Mouse (Mus musculus) cerebellum, adult 8-10 months (tissue): ENCODE measurements around the gene Plpp1.

Experiments used
- DNase-seq: peaks from one replicate; pipeline ENCODE4 v3.0.0; 2022

The Plpp1 gene

DNA sequence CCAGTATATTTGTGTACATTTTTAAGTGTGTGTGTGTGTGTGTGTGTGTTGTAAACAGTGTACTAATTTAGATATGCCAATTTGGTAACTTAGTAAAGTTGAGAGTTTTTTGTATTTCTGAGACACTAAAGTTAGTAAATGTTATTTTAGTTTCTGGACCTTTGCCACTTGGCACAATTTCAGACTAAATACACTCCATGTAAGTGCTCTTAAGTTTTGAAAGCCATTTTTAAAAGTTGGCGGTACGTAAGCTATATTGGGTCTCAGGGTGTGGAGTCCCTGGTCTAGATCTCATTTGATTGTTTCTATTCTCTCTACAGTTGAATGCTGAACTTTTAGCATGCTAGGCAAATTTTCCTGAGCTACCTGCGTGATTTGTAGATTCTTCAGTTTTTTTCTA, 17.5 kb downstream of the Plpp1 start:
- no peak for DNase-seq

DNA sequence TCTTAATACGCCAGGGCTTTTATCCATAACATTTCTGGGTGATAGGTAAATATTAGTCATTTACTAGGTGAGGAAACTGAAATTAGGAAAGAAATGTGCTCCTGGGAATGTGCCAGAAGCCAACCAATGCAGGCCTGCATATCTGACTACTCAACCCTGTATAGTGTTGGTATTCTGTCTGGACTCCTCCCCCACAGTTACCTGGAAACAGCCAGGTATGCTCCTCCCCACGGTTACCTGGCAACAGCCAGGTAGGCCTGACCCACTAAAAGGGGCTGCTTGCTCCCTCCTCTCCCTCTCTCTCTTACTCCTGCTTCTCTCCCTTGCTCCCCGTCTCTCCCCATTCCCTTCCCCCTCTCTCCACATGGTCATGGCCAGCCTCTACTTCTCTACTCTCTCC, 21.8 kb downstream of the Plpp1 start:
- no peak for DNase-seq

DNA sequence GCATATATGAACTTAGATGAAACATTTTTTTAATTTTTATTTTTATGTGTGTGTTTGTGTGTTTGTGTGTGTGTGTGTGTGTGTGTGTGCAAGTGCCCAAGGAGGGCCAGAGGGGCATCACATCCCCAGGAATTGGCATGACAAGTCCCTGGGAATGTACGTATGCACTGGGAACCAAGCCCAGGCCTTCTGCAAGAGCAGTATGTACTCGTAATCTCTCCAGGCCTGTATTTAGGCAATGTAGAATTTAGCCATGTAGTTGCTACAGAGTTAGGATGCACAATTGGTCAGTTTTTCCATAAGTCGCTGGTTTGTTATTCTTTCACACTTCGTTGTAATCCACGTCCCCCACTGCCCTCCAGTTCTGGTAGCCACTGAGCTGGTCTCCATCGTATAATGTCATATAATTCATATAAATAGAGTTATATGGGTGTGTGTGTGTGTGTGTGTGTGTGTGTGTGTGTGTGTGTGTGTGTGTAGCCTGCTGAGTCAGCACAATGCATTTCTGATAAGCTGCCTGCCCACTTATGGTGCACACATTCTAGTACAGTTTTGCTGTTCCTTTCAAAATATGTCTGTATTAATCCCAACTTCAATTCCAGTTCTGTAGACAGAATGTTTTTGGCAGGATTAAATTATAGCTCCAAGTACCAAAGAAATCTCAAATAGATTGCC, 22.8 kb downstream of the Plpp1 start:
- DNase-seq: no peak

DNA sequence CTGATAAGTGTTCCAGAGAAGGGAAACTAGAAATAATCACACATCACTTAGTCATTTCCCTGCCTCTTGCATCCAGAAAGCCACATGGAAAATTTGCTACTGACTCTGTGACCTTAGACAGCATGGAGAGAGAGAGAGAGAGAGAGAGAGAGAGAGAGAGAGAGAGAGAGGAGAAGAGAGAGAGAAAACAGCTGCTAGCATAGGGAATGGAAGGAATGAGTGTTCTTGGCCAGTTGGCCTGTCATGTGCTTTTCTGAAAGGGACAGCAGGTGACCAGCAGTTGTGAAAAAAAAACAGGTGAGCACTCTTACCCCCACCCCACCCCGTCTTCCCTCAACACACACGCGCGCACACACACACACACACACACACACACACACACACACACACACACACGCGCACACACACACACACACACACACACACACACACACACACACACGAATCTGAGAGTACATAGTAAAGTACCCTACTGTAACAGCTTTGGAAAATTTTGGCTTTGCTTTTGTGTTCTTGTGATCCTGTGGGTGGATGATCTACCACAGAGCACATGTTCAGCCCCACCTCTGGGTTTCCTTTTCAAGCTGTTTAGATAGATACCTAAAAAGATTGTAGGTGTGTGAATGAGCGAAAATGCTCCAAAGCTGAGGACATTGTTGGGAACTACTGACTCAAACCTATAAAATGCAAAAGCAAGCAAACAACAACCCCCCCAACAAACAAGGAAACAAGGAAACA, 23.5 kb downstream of the Plpp1 start:
- DNase-seq: no peak

DNA sequence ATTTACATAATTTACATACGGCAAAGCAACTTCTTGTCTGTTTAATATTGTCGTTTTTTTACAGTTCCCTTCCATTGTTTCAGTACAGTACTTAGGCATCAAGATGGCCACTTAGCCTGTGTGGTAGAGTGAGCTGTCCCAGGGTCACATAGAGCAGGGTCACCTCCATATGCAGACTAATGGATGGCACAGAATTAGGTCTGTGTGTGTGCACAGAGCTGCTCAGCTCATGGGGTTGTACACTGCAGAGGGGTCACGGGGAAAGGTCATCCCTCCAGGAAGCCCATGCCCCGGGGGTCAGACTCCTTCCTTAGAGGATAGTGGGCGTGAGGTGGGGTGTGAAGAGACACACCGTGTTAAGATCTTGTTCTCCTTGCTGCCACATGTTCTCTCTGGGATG, 24.9 kb downstream of the Plpp1 start:
- no peak for DNase-seq

DNA sequence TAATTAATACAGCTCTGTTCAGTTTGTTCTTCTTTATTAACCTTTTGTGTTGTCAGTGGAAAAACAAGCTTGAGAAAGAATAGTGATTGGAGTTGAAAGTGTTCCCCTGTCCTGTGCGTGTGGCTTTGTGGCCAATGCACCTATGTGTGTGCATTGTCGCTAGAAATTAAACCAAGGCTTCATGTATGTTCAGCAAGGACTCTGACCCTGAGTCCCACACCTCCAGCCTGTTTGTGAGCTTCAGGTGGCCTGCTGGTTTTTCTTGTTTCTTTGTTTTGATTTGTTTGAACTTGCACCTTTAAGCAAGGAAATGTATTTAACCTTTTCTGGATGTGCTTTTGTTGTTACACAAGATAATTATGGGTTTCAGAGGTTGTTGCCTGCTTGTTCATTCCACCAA, 29.0 kb downstream of the Plpp1 start:
- no peak for DNase-seq

DNA sequence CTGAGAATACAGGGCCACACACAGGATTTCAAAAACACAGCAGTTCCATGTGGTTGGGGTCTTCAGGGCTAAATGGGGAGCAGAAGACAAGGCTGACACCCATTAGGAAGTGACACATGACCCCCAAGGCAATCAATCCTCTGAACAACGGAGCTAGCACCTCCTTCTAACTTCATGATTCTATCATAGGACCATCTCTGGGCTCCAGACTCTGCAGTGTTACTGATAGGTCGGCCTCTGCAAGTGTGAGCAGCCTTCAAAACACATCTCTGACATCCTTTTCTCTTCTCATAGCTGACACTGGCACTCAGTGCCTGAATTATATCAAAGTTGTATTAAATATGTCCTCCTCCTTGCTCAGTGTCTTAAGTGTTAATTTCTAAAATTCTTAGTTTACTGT, 32.0 kb downstream of the Plpp1 start:
- DNase-seq: no peak

DNA sequence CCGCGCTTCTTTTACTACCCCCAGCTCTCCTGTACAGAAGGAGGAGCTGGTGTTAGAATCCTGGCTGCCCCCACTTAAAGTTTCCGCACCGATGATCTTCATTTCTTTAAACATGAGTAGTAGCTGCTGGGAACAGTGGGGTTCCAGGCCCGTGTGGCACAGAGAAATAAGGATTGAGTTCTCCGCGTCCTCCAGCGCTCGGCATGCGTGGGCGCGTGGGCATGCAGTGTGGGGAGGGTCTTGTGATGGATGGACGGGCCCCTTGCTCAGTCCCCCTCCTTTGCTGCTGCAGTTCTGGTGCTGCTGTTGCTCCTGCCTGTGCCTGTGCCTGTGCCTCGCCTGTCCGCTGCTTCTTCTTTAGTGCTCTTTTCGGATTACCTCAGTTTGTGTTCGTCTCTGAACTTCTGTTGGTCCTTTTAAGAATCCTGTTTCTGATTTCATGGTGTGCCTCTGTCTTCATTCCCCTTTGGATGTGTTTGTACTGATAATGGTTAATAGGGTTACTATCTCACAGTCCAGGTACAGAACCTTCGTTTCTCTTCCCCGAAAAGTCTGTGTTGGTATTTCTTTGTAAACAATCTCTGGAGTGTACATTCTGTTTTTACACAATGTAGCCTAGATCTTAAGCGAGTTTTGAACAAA, 32.8 kb downstream of the Plpp1 start:
- no peak for DNase-seq

DNA sequence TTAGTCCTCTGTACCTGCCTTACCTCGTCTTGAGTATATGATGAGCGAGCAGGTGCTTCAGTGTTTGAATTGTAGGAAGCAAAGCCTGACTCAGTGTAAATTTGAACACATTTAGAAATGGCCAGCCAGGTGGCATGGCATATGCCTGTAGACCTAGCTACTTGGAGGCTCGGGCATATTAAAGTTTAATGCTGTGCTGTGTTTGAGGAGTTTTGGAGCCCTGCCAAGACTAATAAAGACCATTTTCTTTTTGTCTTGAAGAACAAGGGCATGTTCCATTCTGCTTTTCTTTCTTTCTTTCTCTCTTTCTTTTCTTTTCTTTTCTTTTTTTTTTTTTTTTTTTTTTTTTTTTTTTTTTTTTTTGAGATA, 33.3 kb downstream of the Plpp1 start:
- DNase-seq: peak; percentile 16

DNA sequence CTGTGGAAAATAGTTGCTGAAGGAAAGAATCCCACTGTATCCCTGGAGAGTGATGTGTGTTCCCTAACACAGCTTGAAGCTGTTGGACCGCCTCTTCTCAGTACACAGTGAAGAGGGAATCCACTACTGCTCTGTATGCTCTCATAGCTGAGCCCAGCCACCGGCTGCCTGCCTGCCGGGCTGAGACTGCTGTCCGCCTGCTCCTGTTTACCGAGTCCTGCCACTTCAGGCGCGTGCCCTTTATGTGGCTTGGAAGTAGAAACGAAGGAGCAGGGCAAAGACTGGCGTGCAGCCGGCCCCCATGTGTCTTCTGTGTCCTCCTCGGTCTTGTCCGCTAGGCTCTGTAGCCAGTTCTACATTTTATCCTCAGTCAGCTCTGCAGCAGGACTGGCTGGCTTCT, 34.5 kb downstream of the Plpp1 start:
- DNase-seq: peak; percentile 16

DNA sequence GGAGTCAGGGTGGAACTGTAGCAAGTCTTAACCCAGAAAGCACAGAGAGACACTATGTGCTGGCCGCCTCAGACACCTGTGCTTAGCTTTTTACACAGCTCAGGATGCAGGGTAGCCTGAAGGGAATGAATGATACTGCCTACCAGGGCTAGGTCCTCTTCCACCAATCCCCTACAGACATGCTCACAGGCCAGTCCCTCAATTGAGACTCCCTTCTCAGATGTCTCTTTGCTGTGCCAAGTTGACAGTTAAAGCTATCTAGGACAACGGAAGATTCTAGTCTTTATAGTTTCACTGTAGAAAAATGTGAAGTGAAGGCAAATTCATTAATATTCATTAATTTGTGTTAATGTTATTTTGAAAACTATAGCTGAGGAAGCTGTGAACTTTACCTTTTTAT, 36.4 kb downstream of the Plpp1 start:
- no peak for DNase-seq

DNA sequence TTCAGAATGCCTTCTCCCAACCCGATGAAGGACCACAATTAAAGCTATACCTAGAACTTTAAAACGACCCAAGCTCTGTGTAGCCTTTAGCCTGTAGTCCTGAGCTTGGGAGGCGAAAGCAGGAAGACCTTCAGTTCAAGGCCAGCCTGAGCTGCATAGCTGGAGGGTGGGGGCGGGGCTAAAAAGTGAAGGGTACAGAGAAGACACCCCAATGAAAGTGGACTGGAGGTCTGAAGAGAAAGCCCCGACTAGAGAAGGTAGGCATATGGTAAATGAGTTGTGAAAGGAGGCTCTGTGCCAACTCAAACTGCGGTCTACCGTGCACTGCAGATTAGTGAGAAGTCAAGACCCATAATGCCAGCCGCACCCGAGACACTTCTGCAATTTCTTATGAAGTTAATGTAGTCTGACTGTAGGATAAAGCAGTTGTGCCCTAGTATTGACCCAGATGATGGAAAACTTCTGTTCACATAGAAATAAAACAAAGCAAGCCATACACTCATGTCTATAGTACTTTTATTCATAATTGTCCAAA, 37.1 kb downstream of the Plpp1 start:
- DNase-seq: no peak

DNA sequence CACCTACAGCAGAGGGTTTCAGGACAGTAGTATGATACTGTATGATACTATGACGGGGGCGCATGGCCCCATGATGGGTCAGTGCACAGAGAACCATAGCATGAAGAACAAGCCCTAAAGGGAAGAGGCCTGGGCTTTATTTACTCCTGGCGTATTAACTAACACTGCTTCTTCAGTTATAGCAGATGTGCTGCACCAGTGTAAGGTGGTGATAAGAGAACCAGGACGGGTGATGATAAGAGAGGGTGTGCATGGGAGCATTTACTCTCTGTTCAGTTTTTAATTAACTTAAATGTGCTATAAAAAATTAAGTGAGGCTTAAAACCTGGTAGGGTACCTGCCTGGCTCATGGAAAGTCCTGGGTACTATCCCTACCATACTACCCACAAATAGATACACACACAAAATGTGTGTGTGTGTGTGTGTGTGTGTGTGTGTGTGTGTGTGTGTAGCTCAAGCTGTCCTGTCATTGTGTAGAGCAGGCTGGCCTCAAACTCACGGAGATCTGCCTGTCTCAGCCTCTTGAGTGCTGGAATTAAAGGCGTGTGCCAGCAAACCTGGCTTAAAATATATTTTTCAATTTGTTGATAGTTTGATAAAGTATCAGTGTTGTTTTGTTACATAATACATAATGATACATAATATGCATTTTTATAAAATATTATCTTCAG, 38.1 kb downstream of the Plpp1 start:
- no peak for DNase-seq

DNA sequence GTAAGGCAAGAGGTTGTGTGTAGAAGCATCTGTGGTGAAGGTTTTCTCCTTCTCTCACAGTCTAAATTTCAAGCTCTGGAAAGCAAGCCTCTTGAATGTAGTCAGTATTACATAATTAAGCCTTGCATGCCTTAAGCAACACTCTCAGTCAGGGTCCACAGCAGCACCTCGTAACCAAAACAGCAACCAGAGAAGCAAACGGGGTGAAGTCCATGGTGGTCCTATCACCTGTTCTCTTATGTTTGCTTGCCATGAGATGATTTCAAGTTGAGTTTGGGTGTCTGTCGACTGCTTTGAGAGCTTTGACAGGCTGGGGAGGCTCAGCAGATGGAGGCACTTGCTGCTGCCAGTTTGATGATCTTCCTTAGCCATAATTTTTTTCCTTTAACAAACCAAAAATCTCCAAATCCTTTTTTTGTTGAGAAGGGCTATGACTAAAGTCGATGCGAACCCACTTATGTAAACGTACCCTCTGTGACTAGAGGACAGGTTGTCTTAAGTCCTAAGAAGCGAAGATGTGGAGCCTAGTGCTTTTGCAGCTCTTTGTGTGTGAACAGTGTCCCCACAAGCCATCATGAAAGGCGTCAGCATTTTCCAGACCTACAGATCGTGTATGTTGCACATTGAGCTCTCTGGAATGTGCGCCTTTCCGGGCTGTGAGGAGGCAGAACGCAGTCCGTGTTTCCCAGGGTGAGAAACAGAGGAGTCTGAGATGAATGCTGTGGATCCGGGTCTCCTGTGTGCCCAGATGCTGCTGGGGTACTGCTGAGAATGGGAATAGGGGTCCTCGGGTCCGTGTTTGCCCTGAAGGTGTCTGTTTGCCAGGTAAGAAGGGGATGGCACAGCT, 39.9 kb downstream of the Plpp1 start:
- no peak for DNase-seq

DNA sequence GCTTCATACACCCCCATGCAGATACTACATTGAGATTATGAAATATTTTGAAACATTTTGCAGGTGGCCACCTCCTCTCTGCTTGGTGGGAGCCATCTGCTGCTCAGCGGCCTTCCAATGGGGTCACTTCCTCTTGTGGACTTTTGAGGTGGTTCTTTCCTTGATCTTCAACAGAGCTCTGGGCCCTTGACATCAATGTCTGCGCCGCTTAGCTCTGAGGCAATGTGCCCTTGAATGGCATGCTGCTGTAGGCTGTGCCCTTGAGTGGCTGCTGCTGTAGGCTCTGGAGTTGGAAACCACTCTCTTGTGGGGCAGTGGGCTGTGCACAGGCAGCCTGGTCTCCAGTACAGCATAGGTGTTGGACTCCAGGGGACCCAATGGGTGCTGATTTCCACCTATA, 45.3 kb downstream of the Plpp1 start:
- DNase-seq: no peak

DNA sequence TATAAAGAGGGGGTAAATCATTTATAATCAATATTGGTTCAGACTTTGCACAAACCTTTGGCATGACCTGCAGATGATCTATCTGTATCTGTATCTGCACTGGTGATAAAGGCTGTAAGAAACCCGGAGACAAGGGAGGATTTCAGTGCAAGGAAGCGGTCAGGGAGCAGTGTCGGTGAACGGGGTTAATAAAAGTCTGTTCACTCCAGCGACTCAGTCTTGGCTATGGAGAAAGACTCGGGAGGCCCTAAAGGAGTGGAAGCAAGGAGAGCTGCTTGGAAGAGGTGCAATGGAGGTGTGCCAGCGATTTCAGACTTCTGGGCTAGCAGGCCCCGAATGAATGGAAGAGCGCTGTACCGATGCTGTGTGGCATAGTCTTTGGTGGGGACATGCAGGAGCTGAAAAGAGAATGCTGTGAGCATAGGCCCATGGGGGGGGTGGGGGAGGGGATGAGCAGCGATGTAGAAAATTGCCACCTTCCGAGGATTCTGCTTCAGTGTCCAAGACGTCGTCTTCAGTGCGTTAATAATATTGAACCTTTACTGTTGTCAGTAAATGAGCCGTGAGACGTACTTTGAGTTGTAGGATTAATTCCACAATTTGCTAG, 53.2 kb downstream of the Plpp1 start:
- DNase-seq: no peak

DNA sequence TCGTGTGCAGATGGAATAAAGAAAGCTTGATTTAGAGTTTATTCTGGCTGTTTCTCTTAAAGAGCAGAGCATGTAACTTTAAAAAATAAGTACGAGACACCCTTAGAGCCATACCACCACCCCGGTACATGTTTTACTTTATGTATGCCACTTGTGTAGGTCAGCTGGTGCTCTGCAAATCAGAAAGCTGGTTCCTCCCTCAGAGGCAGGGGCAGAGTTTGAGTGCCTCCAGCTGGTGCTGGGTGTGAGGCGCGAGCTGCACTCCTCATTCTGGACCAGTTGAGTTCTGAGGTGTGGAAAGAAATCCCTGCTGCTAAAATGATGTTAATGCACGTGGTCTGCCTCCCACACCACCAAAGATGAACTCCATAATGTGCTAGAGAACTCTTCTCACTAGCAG, 53.8 kb downstream of the Plpp1 start:
- no peak for DNase-seq

DNA sequence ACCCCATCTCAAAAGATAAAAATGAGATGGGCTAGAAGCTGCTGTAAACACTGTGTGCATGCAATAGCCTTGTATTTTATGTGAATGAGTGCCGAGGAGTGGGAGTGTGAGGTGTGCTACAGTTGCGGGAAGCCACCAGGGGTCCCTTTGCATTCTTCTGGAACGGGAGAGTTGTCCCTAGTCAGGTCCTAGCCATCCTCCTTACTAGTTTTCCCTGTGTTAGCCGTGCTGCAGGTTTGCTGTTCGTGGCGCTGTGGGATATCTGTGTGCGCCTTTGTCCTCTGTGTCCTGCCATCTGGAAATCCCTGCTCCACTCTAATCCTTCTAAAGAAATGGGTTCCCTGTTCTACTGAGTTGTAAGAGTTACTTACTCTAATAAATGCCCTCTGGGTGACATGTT, 57.3 kb downstream of the Plpp1 start:
- no peak for DNase-seq

DNA sequence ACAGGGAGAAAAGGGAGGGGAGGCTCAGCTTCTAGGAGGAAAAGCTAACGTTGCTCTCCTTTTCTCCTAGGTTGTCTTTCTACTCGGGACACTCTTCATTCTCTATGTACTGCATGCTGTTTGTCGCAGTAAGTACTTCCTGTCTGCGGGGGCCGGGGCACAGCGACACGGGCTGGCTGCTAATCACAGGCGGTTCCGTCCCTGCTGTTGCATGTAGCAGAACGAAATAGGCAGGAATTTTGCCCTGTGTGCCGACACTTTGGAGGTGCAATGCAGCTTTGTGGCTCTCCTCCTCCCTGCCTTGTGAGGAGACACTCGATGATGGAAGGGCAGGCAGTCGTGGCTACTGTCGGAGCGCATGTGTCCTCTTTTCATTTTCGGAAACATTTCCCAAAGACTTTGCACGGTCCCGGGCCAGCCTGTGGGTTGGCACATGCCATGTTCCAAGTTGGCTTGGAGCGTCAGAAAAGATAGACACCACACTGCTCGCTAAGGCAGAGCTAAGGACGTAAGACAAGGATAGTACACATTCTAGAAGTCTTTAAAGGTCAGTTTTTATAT, 59.1 kb downstream of the Plpp1 start:
- DNase-seq: no peak

DNA sequence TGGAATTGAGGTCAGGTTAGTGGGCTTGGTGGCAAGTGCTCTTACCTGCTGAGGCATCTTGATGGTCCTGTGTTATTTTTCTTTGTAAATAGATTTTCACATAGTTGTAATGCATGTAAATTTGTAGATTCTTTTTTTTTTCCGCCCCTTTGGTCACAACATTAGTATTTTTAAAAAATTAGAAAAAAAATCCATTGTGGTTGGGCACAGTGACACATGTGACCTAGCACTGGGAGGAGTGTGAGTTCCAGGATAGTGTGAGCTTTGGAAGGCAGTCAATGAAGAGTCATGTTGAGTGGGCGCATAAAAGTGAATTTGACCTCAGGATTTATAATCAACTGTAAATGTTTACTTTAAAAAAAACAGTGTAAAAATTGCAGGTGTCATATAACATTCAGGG, 59.8 kb downstream of the Plpp1 start:
- DNase-seq: no peak

DNA sequence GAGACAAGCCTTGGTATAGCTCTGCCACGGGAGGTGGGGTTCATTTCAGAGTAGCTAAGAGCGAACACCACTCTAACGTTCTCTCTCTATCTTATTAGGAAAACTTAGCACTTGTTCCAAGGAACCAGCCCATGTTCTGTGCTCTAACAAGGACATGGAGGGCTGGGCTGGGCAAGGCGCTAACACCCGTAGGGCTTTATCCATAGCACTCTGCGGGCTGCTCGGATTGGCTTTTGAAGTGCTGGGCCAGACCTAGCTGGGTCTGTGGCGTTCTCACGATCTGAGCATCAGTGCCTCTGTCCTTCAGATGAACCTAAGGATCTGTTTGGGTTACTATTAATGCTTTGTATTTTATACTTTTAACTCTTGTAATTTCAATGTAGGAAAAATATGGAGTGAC, 60.3 kb downstream of the Plpp1 start:
- DNase-seq: no peak

DNA sequence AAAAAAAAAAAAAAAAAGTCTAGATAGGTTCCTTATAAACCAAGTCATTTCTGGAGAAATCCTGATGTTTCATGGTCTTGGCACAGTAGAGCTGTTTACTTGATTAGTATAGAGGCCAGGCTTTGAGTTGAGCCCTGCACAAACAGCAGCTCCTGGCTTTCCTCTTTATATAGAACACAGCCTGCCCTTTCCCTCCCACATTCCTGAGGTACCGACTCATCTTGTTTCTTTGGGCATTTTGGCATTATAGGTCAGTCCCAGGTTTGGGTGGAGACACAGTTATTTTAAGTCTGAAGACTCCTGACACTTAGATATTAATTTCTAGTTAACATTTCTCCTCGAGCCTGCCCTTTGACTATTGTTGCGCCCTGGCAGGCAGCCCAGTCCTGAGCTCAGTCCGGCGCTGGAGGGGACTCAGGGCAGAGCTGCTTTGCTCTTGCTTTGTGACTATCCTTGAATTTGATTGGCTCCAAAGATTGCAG, 61.3 kb downstream of the Plpp1 start:
- DNase-seq: no peak
